Mouse (Mus musculus) megakaryocyte, adult 5-6 weeks (primary cell): ENCODE data around the gene 1700003F12Rik. TPM values are rescaled to one million over a fixed set of nuclear protein-coding genes. Genes with fewer than 3 reads are reported as not detected.

Experiments
- ATAC-seq: 2 replicates; pipeline ENCODE4 v1.8.0; 2016; ENCODE audit warnings: mild to moderate bottlenecking, inconsistent platforms; ENCODE audit not compliant: poor library complexity, severe bottlenecking
- total RNA-seq, 2 experiments: library from RNA; stranded (forward) in 1 of 2; stranded (reverse) in 1 of 2; fragments of 153-499, 151-499 nt in 1 of 2; fragments of 221-1000, 200-1000 nt in 1 of 2; gene quantifications; 2 replicates each; pipeline versions ENCODE4 v1.2.3 to v1.2.4; 2015 to 2017

The 1700003F12Rik gene
- total RNA-seq, 2 experiments from 2014 or later = not detected

GRCm38 (mm10) chr2:154574271-154574670 lies 27.4 kb downstream of the 1700003F12Rik start:
- peak; percentile 55 for ATAC-seq

DNA sequence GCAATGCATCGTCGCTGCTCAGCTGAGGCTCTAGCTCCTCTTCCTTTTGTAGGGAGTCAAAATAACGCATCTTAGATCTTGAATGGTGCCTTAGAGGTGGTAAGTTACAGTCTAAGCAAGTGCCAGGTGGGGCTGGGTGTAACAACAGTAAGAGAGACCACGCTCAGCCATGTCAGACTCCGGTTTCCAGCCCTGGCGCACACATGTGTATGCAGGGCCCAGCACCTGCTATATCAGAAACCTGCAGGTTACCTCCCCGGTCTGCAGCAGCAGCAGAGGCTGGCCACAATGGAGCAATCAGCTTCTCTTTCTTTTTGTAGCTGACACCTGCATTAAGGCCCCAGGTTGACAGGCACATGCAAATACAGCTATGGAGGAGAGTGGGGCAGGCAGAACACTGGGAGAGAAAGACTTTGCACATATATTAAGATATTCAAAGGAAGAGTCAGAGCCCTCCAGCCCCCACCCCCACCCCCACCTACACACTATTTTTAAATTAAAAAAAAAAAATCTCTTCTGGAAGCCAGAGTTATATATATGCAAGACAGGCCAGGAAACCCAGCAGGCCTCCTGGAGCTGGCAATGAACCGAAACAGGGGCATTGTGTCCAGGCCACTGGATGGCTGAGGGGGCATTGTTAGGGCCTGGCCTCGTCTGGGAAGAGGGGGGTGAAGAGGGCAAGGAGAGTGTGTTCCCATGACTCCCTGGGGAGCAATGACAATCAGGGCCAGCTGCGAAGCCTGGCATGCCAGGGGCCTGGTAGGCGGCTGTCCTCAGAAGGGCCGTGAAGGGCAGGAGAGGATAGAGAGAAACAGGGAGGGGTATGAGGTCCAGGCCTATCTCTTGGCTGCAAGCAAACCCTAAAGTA lies 30.2 kb downstream of the 1700003F12Rik start:
- ATAC-seq = no peak

GRCm38 (mm10) chr2:154577744-154578067 lies 30.8 kb downstream of the 1700003F12Rik start:
- no peak for ATAC-seq

- no peak for ATAC-seq
Measured at GRCm38 (mm10) chr2:154580586-154580985, 33.7 kb downstream of the 1700003F12Rik start.

DNA sequence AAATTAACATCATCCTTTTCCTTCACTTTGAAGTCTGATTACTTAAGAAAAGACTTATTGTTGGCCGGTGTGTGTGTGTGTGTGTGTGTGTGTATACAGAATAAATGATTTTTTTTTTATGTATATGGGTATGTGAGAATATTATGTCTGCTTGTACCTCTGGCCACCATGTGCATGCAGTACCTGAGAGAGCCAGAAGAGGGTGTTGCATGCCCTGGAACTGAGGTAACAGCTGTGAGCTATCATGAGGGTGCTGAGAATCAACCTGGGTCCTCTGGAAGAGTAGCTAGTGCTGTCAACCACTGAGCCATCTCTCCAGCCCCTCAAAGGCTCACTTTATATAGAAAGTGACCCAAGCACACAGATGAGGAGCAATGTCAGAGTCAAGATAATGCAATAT lies 34.5 kb downstream of the 1700003F12Rik start:
- no peak for ATAC-seq

DNA sequence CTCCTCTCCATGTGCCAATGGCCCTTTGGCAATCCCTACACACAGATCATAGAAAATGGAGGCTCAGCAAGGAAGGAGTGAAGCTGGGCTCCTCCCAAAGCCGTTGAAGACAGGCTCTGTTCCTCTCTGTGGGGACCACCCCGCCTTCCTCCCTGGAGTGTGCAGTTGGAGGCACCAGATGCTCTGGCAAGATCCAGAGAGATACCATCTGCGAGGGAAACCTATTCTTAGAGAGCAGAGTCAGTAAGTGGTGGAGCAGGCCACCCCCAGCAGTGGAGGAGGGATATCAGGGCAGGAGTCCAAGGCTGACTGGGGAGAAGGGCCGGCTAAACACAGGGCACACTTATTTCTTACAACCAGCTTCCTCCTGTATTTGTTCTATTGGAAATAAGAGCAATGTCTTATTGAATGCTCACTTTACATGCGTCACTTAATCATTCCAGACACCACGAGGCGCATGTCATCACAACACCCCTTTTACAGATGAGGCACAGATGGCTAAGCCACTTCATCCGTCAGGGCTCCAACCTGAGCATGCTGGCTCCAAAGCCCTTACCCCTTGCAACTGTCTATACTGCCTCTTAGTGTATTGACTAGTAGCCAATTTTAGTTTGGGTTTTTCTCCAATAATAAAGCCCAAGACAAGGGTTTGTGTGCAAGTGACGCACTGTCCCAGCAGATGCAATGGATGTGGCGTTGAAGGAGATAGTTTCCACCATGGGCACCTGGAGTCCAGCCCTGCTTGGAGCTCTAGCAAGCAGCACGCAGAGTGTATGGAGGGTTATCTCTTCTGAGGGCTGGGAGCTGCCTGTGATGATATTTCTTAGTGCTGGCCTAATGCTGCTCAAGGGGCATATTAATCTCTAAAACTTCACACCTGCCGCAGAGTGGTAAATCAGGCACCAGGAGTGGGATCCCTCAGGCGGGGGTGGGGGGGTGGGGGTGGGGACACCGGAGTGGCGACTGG lies 37.3 kb downstream of the 1700003F12Rik start:
- ATAC-seq = no peak

DNA sequence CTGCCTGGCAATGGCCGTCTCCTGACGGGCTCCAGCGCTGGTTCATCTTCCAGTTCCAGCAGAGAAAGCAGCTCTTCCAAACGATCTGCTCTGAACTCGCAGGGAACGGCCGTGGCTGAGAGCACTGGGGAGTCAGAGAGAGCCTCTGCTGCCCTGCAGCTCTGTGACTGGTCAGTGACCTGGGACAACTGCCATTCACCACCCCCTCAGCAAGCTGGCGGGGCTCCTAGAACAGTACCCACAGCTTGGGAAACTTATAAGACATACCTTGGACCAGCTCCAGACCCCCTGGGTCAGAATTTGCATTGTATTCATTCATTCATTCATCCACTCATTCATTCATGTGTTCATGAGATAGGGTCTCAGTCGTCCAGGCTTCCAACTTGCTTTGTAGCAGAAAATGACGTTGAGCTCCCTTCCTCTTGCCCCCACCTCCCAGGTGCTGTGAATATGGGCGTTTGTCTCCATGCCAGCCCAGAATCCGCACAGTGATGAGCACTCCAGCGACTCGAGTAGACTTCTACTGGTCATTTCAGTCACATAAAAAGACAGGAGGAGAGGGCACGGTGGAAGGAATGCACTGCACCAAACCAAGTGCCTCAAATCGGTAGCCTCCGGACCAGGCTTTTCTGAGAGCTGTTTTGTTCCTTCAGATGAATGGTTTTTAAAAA lies 38.2 kb downstream of the 1700003F12Rik start:
- ATAC-seq = no peak

GRCm38 (mm10) chr2:154586405-154586804 lies 39.5 kb downstream of the 1700003F12Rik start:
- ATAC-seq = peak; percentile 80

DNA sequence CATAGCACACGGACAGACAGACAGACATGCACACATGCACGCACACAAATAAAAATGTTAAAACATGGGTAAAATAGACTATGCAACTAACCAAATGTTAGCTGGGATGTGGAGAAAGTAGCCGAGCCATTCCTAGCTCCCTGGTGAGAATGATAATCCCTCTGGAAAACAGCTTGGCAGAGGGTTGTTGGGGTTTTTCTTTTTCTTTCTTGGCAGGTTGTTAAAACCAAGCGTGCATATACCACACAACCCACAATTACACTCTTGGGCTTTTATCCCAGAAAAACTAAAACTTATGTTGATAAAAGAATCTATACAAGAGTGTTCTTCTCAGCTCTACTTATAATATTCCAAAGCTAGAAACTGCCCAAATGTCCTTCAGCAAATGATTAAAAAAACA lies 42.2 kb downstream of the 1700003F12Rik start:
- ATAC-seq = no peak

DNA sequence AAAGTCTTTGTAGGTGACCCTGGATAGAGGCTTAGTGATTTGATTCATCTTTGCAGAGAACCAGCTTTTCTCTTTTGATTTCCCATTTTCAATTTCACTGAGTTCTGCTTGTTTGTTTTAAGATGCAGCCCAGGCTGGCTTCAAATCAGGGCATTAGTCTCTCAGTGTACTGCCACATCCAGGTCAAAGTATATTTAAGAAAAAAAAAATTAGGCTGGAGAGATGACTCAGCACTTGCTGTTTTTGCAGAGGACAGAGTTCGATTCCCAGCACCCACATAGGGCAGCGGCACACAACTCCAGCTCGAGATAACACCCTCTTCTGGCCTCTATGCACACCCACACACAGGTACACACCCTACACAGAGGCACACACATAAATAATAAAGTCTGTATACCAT lies 44.4 kb downstream of the 1700003F12Rik start:
- ATAC-seq = no peak

DNA sequence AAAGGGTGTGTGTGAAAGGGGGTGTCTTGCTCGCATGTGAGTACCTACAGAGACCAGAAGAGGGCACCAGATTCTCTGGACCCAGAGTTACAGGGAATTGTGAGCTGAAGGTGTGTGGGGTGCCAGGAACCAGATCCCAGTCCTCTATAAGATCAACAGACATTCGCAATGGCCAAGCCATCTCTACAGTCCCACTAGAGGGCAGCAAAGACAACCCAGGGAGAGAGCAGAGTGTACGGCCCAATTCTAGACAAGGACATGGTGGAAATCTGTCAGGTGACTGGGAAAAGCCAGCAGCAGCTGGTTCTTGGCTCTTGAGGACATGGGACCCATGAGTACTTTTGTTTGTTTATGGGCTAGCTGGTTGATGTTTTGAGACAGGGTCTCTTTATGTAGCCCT lies 46.1 kb downstream of the 1700003F12Rik start:
- ATAC-seq = peak; percentile 80

DNA sequence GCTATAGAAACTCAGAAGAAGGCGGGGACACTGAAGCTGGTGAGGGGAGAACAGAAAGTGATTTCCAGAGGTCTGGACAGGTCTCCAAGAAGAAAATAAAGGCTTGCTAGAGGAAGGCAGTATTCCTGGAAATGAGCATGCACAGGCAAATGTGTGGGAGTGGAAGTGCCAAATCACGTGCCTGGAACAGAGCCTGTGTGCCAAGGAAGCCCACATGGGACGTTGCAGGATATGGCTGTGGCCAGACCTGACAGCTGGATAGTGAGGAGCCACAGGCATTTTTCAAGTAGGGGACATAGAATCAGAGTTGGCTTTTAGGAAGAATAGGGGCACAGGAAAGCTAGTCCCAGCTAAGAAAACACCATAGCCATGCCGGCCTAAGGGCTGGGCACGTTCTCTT lies 48.9 kb downstream of the 1700003F12Rik start:
- ATAC-seq = no peak

- peak; percentile 86 for ATAC-seq
Measured at GRCm38 (mm10) chr2:154597399-154597798, 50.5 kb downstream of the 1700003F12Rik start.

Other genes starting within 250 kb of the 1700003F12Rik start
- gene Bpifb9b, start 239.9 kb upstream of the 1700003F12Rik start, total RNA-seq (2015) = not detected in 2 replicates
- gene Bpifb9b, start 239.9 kb upstream of the 1700003F12Rik start, total RNA-seq (2017) = not detected in 2 replicates
- 6.5 and 9.8 TPM in 2 replicates for gene Cdk5rap1, start 174.1 kb upstream of the 1700003F12Rik start, total RNA-seq (2015)
- gene Cdk5rap1, start 174.1 kb upstream of the 1700003F12Rik start, total RNA-seq (2017) = 12.9 and 13.5 TPM in 2 replicates
- 0.22 and 0.62 TPM in 2 replicates for gene Snta1, start 139.0 kb upstream of the 1700003F12Rik start, total RNA-seq (2015)
- gene Snta1, start 139.0 kb upstream of the 1700003F12Rik start, total RNA-seq (2017) = 1.1 and 1.4 TPM in 2 replicates
- gene Cbfa2t2, start 110.6 kb upstream of the 1700003F12Rik start, total RNA-seq (2015) = 13.7 and 19.1 TPM in 2 replicates
- gene Cbfa2t2, start 110.6 kb upstream of the 1700003F12Rik start, total RNA-seq (2017) = 7.5 and 22.8 TPM in 2 replicates
- 0.11 TPM in 1 of 2 replicates, not detected in the other for gene Actl10, start 4.7 kb downstream of the 1700003F12Rik start, total RNA-seq (2015)
- 0.15 TPM in 1 of 2 replicates, not detected in the other for gene Actl10, start 4.7 kb downstream of the 1700003F12Rik start, total RNA-seq (2017)
- gene Necab3, start 11.8 kb downstream of the 1700003F12Rik start, total RNA-seq (2015) = 0.78 and 1.6 TPM in 2 replicates
- 1.8 and 2.2 TPM in 2 replicates for gene Necab3, start 11.8 kb downstream of the 1700003F12Rik start, total RNA-seq (2017)
- gene E2f1, start 22.8 kb downstream of the 1700003F12Rik start, total RNA-seq (2015) = 14.3 and 16.2 TPM in 2 replicates
- gene E2f1, start 22.8 kb downstream of the 1700003F12Rik start, total RNA-seq (2017) = 7.7 and 9.3 TPM in 2 replicates
- gene Pxmp4, start 56.6 kb downstream of the 1700003F12Rik start, total RNA-seq (2015) = 21.9 and 24.2 TPM in 2 replicates
- gene Pxmp4, start 56.6 kb downstream of the 1700003F12Rik start, total RNA-seq (2017) = 24.4 and 27.1 TPM in 2 replicates
- 2.2 and 2.3 TPM in 2 replicates for gene Zfp341, start 66.2 kb downstream of the 1700003F12Rik start, total RNA-seq (2015)
- gene Zfp341, start 66.2 kb downstream of the 1700003F12Rik start, total RNA-seq (2017) = 1.5 and 1.8 TPM in 2 replicates
- 2.7 TPM in 1 of 2 replicates, not detected in the other for gene 4930519P11Rik, start 66.4 kb downstream of the 1700003F12Rik start, total RNA-seq (2015)
- gene 4930519P11Rik, start 66.4 kb downstream of the 1700003F12Rik start, total RNA-seq (2017) = 0.85 TPM in 1 of 2 replicates, not detected in the other
- gene Chmp4b, start 104.6 kb downstream of the 1700003F12Rik start, total RNA-seq (2015) = 117 and 122 TPM in 2 replicates
- 166 and 187 TPM in 2 replicates for gene Chmp4b, start 104.6 kb downstream of the 1700003F12Rik start, total RNA-seq (2017)
- not detected in 2 replicates for gene Gm14214, start 222.9 kb downstream of the 1700003F12Rik start, total RNA-seq (2015)
- not detected in 2 replicates for gene Gm14214, start 222.9 kb downstream of the 1700003F12Rik start, total RNA-seq (2017)
- gene Raly, start 244.0 kb downstream of the 1700003F12Rik start, total RNA-seq (2015) = 86.8 and 92.8 TPM in 2 replicates
- gene Raly, start 244.0 kb downstream of the 1700003F12Rik start, total RNA-seq (2017) = 164 and 176 TPM in 2 replicates
- gene a, start 244.3 kb downstream of the 1700003F12Rik start, total RNA-seq (2015) = 0.39 TPM in 1 of 2 replicates, not detected in the other
- gene a, start 244.3 kb downstream of the 1700003F12Rik start, total RNA-seq (2017) = not detected in 2 replicates